Mouse (Mus musculus): ENCODE data around the gene Pigq. TPM values are rescaled to one million over a fixed set of nuclear protein-coding genes. Genes with fewer than 3 reads are reported as not detected.

Gene Pigq
- total and polyA plus RNA-seq, 3 experiments, result 18.5 to 97.2 (median 28.1) TPM

- Histone ChIP-seq H3K4me2 (ENCODE audit: insufficient read depth, low read depth, poor library complexity, severe bottlenecking) (no peak overlapping the region), H3K36me3 (replicated peaks in 1 of 2; ENCODE audit: control insufficient read depth in 1 of 2, insufficient read depth in 1 of 2, low read length in 1 of 2) (peaks cover 4 to 42% of the 10 kb centered on the region in 2 experiments), H3K9me3 (replicated peaks; ENCODE audit: low read length) (peaks cover 5% of the 10 kb centered on the region), H3K27me3 (replicated peaks) (no peaks in the 10 kb centered on the region), H3K4me1 (ENCODE audit: control insufficient read depth in 1 of 2, insufficient read depth in 2 of 2) (peaks cover 12 to 46% of the 10 kb centered on the region in 2 experiments; a peak in 3 of 4 replicates), H3K4me3 (replicated peaks in 1 of 3; ENCODE audit: low read depth in 2 of 3, low read length in 2 of 3, poor library complexity in 1 of 3) (no peak overlapping the region), H3K27ac (ENCODE audit: insufficient read depth, low read depth) (no peak overlapping the region), H3K79me2 (replicated peaks; ENCODE audit: control insufficient read depth, extremely low read depth, insufficient read depth, poor library complexity, severe bottlenecking) (peaks cover 3% of the 10 kb centered on the region), H3K9ac (ENCODE audit: insufficient read depth, low read depth) (no peak overlapping the region)
- in situ Hi-C loops (cut with MboI; ENCODE audit: low pct_ligation_motif_present, low pct_unique_long_range_greater_than_20kb, low sequenced_read_pairs) (no loop called here), dilution Hi-C loops (cut with MboI; ENCODE audit: extremely low pct_ligation_motif_present, extremely low pct_unique_long_range_greater_than_20kb, low sequenced_read_pairs) (no loop called here)
- no peak for DNase-seq (ENCODE audit: extremely low read depth)
- TF ChIP-seq CTCF (conservative IDR thresholded peaks at IDR 0.05 in 1 of 2, IDR thresholded peaks at IDR 0.05 in 1 of 2; ENCODE audit: low read depth in 2 of 2, low read length in 2 of 2) (0 out of 4 replicates have a peak, but pooled peaks of 1 of the 2 experiments have one; percentile 13), JUND (conservative IDR thresholded peaks at IDR 0.05; ENCODE audit: low read depth, low read length) (no peak)
Observed at GRCm38 (mm10) chr17:25900193-25900592, 44.5 kb downstream of the Pigq start.

DNA sequence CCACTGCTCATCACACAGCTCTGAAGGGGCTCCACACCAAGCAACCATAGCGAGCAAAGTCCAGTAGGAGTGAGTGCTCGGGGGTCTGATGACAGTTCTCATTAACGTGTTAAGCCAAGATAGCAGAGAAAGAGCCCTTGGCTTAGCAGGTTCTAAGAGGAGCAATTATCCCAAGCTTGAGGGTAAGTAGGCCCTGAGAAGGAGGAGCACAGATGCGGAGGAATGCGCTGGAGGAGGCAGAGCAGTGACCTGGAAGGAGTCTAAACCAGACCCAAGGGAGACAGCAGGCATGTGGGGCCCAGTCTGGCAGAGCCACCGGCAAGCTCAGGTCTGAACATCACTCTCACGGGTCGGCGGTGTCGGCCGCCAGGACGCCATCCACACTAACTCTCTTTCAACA lies 48.8 kb downstream of the Pigq start:
- Histone ChIP-seq H3K4me3 (replicated peaks in 1 of 3; ENCODE audit: low read depth in 2 of 3, low read length in 2 of 3, poor library complexity in 1 of 3) (no peak overlapping the region), H3K9me3 (replicated peaks; ENCODE audit: low read length) (peaks cover 5% of the 10 kb centered on the region), H3K4me1 (ENCODE audit: control insufficient read depth in 1 of 2, insufficient read depth in 2 of 2) (peaks cover 6 to 35% of the 10 kb centered on the region in 2 experiments; a peak in 3 of 4 replicates), H3K4me2 (ENCODE audit: insufficient read depth, low read depth, poor library complexity, severe bottlenecking) (no peak overlapping the region), H3K36me3 (replicated peaks in 1 of 2; ENCODE audit: control insufficient read depth in 1 of 2, insufficient read depth in 1 of 2, low read length in 1 of 2) (peaks cover 3 to 44% of the 10 kb centered on the region in 2 experiments), H3K79me2 (replicated peaks; ENCODE audit: control insufficient read depth, extremely low read depth, insufficient read depth, poor library complexity, severe bottlenecking) (peaks cover 8% of the 10 kb centered on the region), H3K27ac (ENCODE audit: insufficient read depth, low read depth) (no peak overlapping the region), H3K27me3 (replicated peaks) (no peaks in the 10 kb centered on the region), H3K9ac (ENCODE audit: insufficient read depth, low read depth) (no peak overlapping the region)
- no peak for DNase-seq (ENCODE audit: extremely low read depth)
- in situ Hi-C loops (cut with MboI; ENCODE audit: low pct_ligation_motif_present, low pct_unique_long_range_greater_than_20kb, low sequenced_read_pairs) (no loop called here), dilution Hi-C loops (cut with MboI; ENCODE audit: extremely low pct_ligation_motif_present, extremely low pct_unique_long_range_greater_than_20kb, low sequenced_read_pairs) (no loop called here)
- TF ChIP-seq MAX (IDR thresholded peaks at IDR 0.05; ENCODE audit: low read length), result no peak
- no peak for TF ChIP-seq TCF12 (IDR thresholded peaks at IDR 0.05; ENCODE audit: low read depth, low read length)
- TF ChIP-seq E2F4 (IDR thresholded peaks at IDR 0.05; ENCODE audit: insufficient replicate concordance, low read depth, low read length), result no peak
- no peak for TF ChIP-seq USF1 (IDR thresholded peaks at IDR 0.05; ENCODE audit: low read depth, low read length)
- no peak for TF ChIP-seq HCFC1 (IDR thresholded peaks at IDR 0.05; ENCODE audit: low read depth, low read length)
- TF ChIP-seq SIN3A (IDR thresholded peaks at IDR 0.05; ENCODE audit: low read length), result no peak
- TF ChIP-seq PAX5 (IDR thresholded peaks at IDR 0.05; ENCODE audit: low read length), result no peak
- TF ChIP-seq SMC3 (IDR thresholded peaks at IDR 0.05; ENCODE audit: low read depth, low read length), result no peak
- TF ChIP-seq RAD21 (IDR thresholded peaks at IDR 0.05; ENCODE audit: low read depth, low read length), result no peak
- TF ChIP-seq BHLHE40 (IDR thresholded peaks at IDR 0.05; ENCODE audit: low read depth, low read length), result no peak
- TF ChIP-seq POLR2A (IDR thresholded peaks at IDR 0.05; ENCODE audit: low read depth, low read length), result no peak
- no peak for TF ChIP-seq MXI1 (IDR thresholded peaks at IDR 0.05; ENCODE audit: low read depth, low read length)
- TF ChIP-seq JUN (IDR thresholded peaks at IDR 0.05; ENCODE audit: insufficient read depth, low read depth, low read length), result no peak
- TF ChIP-seq KAT2A (IDR thresholded peaks at IDR 0.05; ENCODE audit: insufficient replicate concordance, low read length), result no peak
- TF ChIP-seq MAFK (IDR thresholded peaks at IDR 0.05; ENCODE audit: insufficient replicate concordance, low read length), result no peak
- no peak for TF ChIP-seq MYC (IDR thresholded peaks at IDR 0.05; ENCODE audit: low read depth, low read length)
- no peak for TF ChIP-seq TBP (conservative IDR thresholded peaks at IDR 0.05; ENCODE audit: low read depth, low read length)
- TF ChIP-seq GABPA (IDR thresholded peaks at IDR 0.05; ENCODE audit: insufficient replicate concordance, low read depth, low read length), result no peak
- no peak for TF ChIP-seq ZNF384 (IDR thresholded peaks at IDR 0.05; ENCODE audit: low read depth, low read length)
- TF ChIP-seq ZC3H11A (IDR thresholded peaks at IDR 0.05; ENCODE audit: low read depth, low read length), result no peak
